Mouse (Mus musculus): ENCODE data around the gene Jazf1.

DNA sequence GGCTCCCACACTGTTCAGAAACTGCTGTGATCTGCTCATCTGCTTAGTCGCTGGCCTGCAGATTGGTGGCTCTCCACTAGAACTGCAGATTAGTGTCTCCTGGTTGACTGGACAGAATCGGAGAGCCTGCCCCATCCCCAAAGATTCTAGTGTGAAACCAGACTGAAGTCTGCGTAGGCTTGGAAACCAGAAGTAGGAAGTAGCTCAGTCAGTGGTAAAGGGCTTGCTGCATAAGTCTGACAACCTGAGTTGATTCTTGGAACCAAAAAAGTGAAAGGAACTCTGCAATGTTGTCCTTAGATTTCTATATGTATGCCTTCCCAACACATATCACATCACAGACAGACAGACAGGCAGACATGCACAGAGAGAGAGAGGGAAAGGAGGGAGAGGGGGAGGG, 163.3 kb downstream of the Jazf1 start:
- TF ChIP-seq CTCF (IDR thresholded peaks at IDR 0.05; ENCODE audit: extremely low read depth, insufficient read depth, insufficient read length, insufficient replicate concordance) (no peak), POLR2A (IDR thresholded peaks at IDR 0.05; ENCODE audit: low read depth, low read length) (no peak)

Data from spleen, adult 2 months (tissue).